Mouse (Mus musculus) hindbrain, embryonic 12.5 days (tissue): Measurements from ENCODE around the gene Oaz1. TPM values are rescaled to one million over a fixed set of nuclear protein-coding genes. Genes with fewer than 3 reads are reported as not detected.

ENCODE experiments used
- ATAC-seq: fragments of 200-750 bp; cut with Nextera tagmentation; 2 replicates; pipeline ENCODE4 v1.8.0; 2017; ENCODE audit warnings: moderate TSS enrichment; ENCODE audit not compliant: low FRiP score
- H3K27ac ChIP-seq: fragments of 300-500 bp; sonication (generic); 2 replicates; pipeline ENCODE4 v1.5.1; 2016; ENCODE audit warnings: mild to moderate bottlenecking
- H3K27me3 ChIP-seq: fragments of 300-500 bp; sonication (generic); 2 replicates; pipeline ENCODE4 v1.6.1; 2016; ENCODE audit warnings: mild to moderate bottlenecking
- H3K36me3 ChIP-seq: fragments of 300-500 bp; sonication (generic); 2 replicates; pipeline ENCODE4 v1.6.1; 2016; ENCODE audit warnings: mild to moderate bottlenecking
- H3K4me1 ChIP-seq: fragments of 300-500 bp; sonication (generic); 2 replicates; pipeline ENCODE4 v1.6.1; 2016
- H3K4me2 ChIP-seq: fragments of 300-500 bp; sonication (generic); replicated peaks from 2 replicates; pipeline ENCODE4 v1.6.1; 2016; ENCODE audit warnings: mild to moderate bottlenecking
- H3K4me3 ChIP-seq: fragments of 300-500 bp; sonication (generic); 2 replicates; pipeline ENCODE4 v1.5.1; 2016; ENCODE audit warnings: mild to moderate bottlenecking
- H3K9ac ChIP-seq: fragments of 300-500 bp; sonication (generic); 2 replicates; pipeline ENCODE4 v1.6.1; 2016; ENCODE audit warnings: mild to moderate bottlenecking, moderate library complexity
- H3K9me3 ChIP-seq: fragments of 300-500 bp; sonication (generic); replicated peaks from 2 replicates; pipeline ENCODE4 v1.6.1; 2016; ENCODE audit warnings: mild to moderate bottlenecking
- WGBS: fragments of 180-500 bp; shearing (Covaris S2); methylation state at CpG from one replicate; pipeline ENCODE4 v1.1.7; 2016; 5-methylcytosine and 5-hydroxymethylcytosine counted together
- polyA plus RNA-seq: library from polyadenylated mRNA; unstranded; fragments of >200 nt; fragmentation: Nextera tagmentation; extraction: Ambion mirVana; gene quantifications from 2 replicates; pipeline ENCODE4 v1.2.1, GENCODE M21; 2016

The Oaz1 gene
- polyA plus RNA-seq, 1 experiment from 2014 or later: 1,389 TPM

DNA sequence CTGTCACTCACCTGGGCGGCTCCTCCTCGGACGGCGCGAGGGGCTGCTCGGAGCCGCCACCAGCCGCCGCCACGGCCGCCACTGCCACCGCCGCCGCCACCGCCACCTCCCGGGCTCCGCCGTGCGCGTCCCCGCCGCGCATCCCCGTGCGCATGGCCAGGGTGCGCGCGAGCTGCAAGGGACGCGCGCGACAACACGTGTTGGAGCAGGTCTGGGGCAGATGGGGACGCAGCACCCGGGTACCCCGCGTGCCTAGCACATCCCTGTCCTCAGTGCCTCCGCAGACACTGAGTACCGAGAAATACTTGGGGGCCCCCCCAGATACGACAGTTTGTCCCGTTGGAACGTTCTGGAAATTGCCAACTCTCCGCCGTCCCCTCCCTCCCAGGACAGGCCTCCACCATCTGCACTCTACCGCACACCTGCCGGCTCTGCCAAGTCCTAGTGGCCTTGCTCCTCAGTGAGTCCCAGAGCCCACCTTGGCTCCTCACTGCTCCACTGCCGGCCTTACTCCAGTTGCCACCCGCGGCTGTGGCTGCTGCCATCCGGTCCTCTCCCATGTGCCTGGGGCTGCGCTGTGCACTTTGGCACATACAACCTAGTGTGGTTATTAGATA is 17.6 kb downstream of the Oaz1 start, which contains the start of gene Lingo3:
Lingo3 (minus strand) TSS at position 109 of the 617 bp plus-strand sequence.
- H3K27me3 ChIP-seq: peaks cover 54% of the 10 kb centered on the region
- no peak within 1 kb of the TSS for H3K27ac ChIP-seq
- H3K4me2 ChIP-seq: peak within 1 kb of the TSS; percentile 79
- no peak for ATAC-seq
- peak within 1 kb of the TSS; percentile 44 for H3K4me3 ChIP-seq
- H3K9me3 ChIP-seq: no peaks in the 10 kb centered on the region
- peaks cover 13% of the 10 kb centered on the region for H3K4me1 ChIP-seq
- peak within 1 kb of the TSS; percentile 66 for H3K9ac ChIP-seq
- no peaks in the 10 kb centered on the region for H3K36me3 ChIP-seq
- WGBS: 4% methylated on average over 51 of the region's 51 CpGs

DNA sequence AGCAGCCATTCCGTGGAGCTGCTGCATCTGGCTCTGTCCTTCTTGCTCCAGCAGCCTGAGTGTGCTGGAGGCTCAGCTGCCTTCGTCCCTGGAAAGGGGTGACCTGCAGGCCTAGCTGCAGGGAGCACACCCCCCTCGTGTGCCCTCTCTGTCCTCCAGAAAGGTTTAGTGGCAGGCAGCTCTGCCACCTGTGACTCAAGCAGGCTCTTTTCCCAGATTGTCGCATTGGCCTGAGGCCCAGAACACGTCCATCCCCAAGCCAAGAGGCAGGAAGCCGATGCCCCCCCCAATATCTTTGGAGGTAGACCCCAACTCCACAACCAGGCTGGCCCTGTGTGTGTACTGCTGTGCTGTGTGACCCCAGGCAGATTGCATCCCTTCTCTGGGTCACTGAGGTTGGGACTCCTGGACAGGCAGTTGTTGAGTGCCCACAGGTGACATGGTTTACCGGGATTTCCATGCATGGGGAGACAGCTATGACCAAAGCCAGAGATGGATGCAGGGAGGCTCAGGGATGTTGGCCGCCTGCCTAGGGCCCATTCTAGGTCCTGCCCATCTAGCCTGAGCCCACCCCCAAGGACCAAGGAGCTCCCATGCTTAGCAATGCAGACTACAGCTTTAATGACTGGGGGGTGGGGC is 18.7 kb downstream of the Oaz1 start:
- H3K9ac ChIP-seq: no peak overlapping the region
- 64% methylated on average over 8 of the region's 8 CpGs for WGBS
- no peaks in the 10 kb centered on the region for H3K9me3 ChIP-seq
- no peaks in the 10 kb centered on the region for H3K36me3 ChIP-seq
- peaks cover 54% of the 10 kb centered on the region for H3K27me3 ChIP-seq
- H3K27ac ChIP-seq: no peak overlapping the region
- no peak for ATAC-seq
- H3K4me1 ChIP-seq: peaks cover 13% of the 10 kb centered on the region
- no peak overlapping the region for H3K4me3 ChIP-seq
- no peak overlapping the region for H3K4me2 ChIP-seq

DNA sequence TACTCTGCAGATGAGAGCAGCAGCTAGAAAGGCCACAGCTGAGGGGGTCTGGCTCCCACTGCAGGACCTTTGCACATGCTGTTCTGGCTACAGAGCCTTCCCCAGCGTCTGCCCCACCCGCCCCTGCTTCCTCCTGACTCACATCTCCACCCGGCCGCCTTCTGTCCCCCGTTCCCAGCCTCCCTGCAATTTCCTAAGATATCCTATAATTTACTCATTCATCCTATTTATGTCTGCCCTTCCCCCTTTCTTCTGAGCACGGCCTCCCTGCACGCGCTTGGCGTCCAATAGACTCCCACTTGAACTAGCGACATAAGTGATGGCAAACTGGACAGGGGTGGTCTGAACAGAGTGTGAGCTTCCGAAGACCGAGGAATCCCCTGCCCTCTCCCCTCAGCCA is 19.3 kb downstream of the Oaz1 start:
- no peak for ATAC-seq
- WGBS: 80% methylated on average over 11 of the region's 12 CpGs
- H3K27me3 ChIP-seq: peaks cover 53% of the 10 kb centered on the region

GRCm38 (mm10) chr10:80848571-80848970 is 22.1 kb downstream of the Oaz1 start:
- Histone ChIP-seq H3K36me3 (peaks cover 24% of the 10 kb centered on the region), H3K27ac (no peak overlapping the region), H3K4me3 (no peak overlapping the region), H3K27me3 (peaks cover 28% of the 10 kb centered on the region), H3K4me2 (no peak overlapping the region), H3K9ac (no peak overlapping the region), H3K4me1 (peaks cover 5% of the 10 kb centered on the region), H3K9me3 (no peaks in the 10 kb centered on the region)
- ATAC-seq: no peak
- 12% methylated on average over 10 of the region's 10 CpGs for WGBS

More for the DNA sequence above, 19.3 kb downstream of the Oaz1 start:
- H3K36me3 ChIP-seq: no peaks in the 10 kb centered on the region
- H3K9ac ChIP-seq: no peak overlapping the region
- H3K4me3 ChIP-seq: no peak overlapping the region
- H3K4me1 ChIP-seq: peaks cover 13% of the 10 kb centered on the region
- no peak overlapping the region for H3K27ac ChIP-seq
- no peak overlapping the region for H3K4me2 ChIP-seq
- H3K9me3 ChIP-seq: no peaks in the 10 kb centered on the region

- Histone ChIP-seq H3K9ac (peak within 1 kb of the TSS; percentile 86), H3K36me3 (peaks cover 25% of the 10 kb centered on the region), H3K4me1 (peaks cover 40% of the 10 kb centered on the region), H3K9me3 (no peaks in the 10 kb centered on the region), H3K4me2 (peak within 1 kb of the TSS; percentile 88), H3K27ac (peak within 1 kb of the TSS; percentile 32), H3K27me3 (no peaks in the 10 kb centered on the region; the same call in 1 of the 2 replicates), H3K4me3 (peak within 1 kb of the TSS; percentile 79)
- peak; percentile 76 for ATAC-seq
- under 1% methylated on average over 79 of the region's 81 CpGs for WGBS
These were observed 28.7 kb downstream of the Oaz1 start, which contains the start of the genes Lsm7 and Sppl2b for GRCm38 (mm10) chr10:80854913-80855748. TSS of gene Lsm7 (minus strand) at chr10:80855209. TSS of gene Sppl2b (plus strand) at chr10:80855275.

- H3K4me1 ChIP-seq: peaks cover 40% of the 10 kb centered on the region
- H3K4me3 ChIP-seq: peak overlapping the region; percentile 79
- H3K4me2 ChIP-seq: peak overlapping the region; percentile 88
- WGBS: 16% methylated on average over 11 of the region's 11 CpGs
- no peak for ATAC-seq
- H3K36me3 ChIP-seq: peaks cover 25% of the 10 kb centered on the region
- no peaks in the 10 kb centered on the region for H3K9me3 ChIP-seq
- H3K9ac ChIP-seq: peak overlapping the region; percentile 86
- no peaks in the 10 kb centered on the region; the same call in 1 of the 2 replicates for H3K27me3 ChIP-seq
- no peak overlapping the region for H3K27ac ChIP-seq
These were observed 29.3 kb downstream of the Oaz1 start for GRCm38 (mm10) chr10:80855749-80856073.

DNA sequence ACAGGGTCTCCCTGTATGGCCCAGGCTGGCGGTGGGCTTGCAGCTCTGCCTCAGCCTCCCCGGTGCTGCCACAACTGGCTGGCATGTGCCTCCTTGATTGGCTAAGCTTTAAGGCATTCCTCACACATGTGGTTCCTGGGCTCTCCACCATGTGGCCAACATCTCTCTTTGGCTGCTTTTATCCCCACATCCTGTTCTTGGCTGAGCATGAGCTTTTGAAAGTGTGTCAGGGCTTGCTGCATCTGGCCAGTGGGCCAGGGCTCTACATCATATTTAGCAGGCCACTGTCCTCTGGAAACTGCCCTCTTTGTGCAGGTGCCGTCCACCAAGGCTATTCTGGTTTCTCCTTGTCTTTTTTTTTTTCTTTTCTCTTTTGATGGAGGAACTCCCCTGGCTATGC is 29.8 kb downstream of the Oaz1 start:
- WGBS: 70% methylated on average over 3 of the region's 3 CpGs
- H3K4me3 ChIP-seq: peak overlapping the region; percentile 79
- H3K9me3 ChIP-seq: no peaks in the 10 kb centered on the region
- peaks cover 40% of the 10 kb centered on the region for H3K4me1 ChIP-seq
- peak overlapping the region; percentile 88 for H3K4me2 ChIP-seq
- ATAC-seq: no peak
- no peak overlapping the region for H3K27ac ChIP-seq
- H3K27me3 ChIP-seq: no peaks in the 10 kb centered on the region; the same call in 1 of the 2 replicates
- peak overlapping the region; percentile 86 for H3K9ac ChIP-seq
- peaks cover 23% of the 10 kb centered on the region for H3K36me3 ChIP-seq

DNA sequence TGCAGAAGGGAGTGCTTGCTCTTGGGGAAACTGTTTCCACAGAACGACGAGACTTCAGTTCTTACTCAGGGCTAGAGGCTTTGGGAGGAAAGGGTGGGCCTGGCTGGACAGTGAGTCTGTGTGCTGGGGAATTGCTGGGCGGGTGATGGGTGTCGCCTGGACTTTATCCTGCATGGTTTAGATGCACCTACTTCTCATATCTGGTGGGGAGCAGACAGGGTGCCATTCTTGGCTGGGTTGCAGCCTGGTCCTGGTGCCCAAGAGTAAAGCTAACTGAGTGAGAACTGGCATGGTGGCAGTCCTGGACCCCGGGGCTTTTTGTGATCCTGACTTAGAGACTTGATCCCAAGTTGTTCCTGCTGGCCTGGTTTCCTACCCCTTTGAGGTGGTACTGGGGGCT is 30.5 kb downstream of the Oaz1 start:
- H3K9ac ChIP-seq: peak overlapping the region; percentile 28; the same call in 1 of the 2 replicates
- H3K27me3 ChIP-seq: no peaks in the 10 kb centered on the region; the same call in 1 of the 2 replicates
- H3K4me3 ChIP-seq: no peak overlapping the region
- H3K4me1 ChIP-seq: peaks cover 40% of the 10 kb centered on the region
- H3K9me3 ChIP-seq: no peaks in the 10 kb centered on the region
- peaks cover 22% of the 10 kb centered on the region for H3K36me3 ChIP-seq
- peak overlapping the region; percentile 37; the same call in 1 of the 2 replicates for H3K27ac ChIP-seq
- ATAC-seq: no peak
- peak overlapping the region; percentile 88; the same call in 1 of the 2 replicates for H3K4me2 ChIP-seq
- 75% methylated on average over 5 of the region's 5 CpGs for WGBS

- Histone ChIP-seq H3K9ac (peak overlapping the region; percentile 28; the same call in 1 of the 2 replicates), H3K9me3 (no peaks in the 10 kb centered on the region), H3K27ac (peak overlapping the region; percentile 37; the same call in 1 of the 2 replicates), H3K36me3 (peaks cover 22% of the 10 kb centered on the region), H3K4me2 (peak overlapping the region; percentile 88; the same call in 1 of the 2 replicates), H3K4me3 (no peak overlapping the region), H3K27me3 (no peaks in the 10 kb centered on the region; the same call in 1 of the 2 replicates), H3K4me1 (peaks cover 40% of the 10 kb centered on the region)
- WGBS: 42% methylated on average over 8 of the region's 8 CpGs
- no peak for ATAC-seq
These were observed 30.9 kb downstream of the Oaz1 start for GRCm38 (mm10) chr10:80857386-80857785.

GRCm38 (mm10) chr10:80857848-80858247 is 31.4 kb downstream of the Oaz1 start:
- 64% methylated on average over 3 of the region's 3 CpGs for WGBS
- no peaks in the 10 kb centered on the region for H3K9me3 ChIP-seq
- H3K4me3 ChIP-seq: no peak overlapping the region; the same call in 1 of the 2 replicates
- no peak for ATAC-seq
- no peaks in the 10 kb centered on the region; the same call in 1 of the 2 replicates for H3K27me3 ChIP-seq
- H3K9ac ChIP-seq: peak overlapping the region; percentile 28
- peak overlapping the region; percentile 37; the same call in 1 of the 2 replicates for H3K27ac ChIP-seq
- peaks cover 23% of the 10 kb centered on the region for H3K36me3 ChIP-seq
- peak overlapping the region; percentile 88; the same call in 1 of the 2 replicates for H3K4me2 ChIP-seq
- peaks cover 40% of the 10 kb centered on the region for H3K4me1 ChIP-seq

DNA sequence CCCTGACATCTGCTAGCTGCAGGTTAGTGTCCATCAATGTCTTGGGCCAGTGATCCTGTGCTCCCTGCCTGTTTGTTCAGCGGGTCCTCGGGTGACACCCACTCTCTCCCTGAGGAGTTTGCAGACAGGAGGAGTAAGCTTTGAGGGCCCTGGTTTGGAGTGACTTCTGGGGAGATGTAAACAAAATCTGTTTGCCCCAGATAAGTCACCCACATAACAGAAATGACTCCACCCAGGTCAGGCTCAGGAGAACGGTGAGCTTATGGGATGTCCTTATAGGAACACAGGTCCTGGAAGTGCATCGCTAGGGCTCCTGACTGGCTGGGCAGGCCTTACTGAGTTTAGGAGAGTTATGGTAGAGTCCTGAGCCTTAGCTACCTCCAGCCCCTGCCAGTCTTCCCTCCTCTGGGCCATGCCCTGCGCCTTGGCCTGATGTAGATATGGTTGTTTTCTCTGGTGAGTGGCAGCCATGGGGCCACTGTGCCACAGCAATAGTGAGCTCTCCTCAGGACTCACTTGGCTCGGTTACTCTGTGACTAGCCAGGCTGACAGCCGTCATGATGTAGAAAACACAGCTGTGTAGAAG is 32.0 kb downstream of the Oaz1 start:
- no peak overlapping the region for H3K4me3 ChIP-seq
- no peaks in the 10 kb centered on the region for H3K9me3 ChIP-seq
- peaks cover 40% of the 10 kb centered on the region for H3K4me1 ChIP-seq
- peak overlapping the region; percentile 28 for H3K9ac ChIP-seq
- H3K4me2 ChIP-seq: 0 out of 2 replicates have a peak overlapping the region, but pooled peaks have one; percentile 88
- 83% methylated on average over 7 of the region's 7 CpGs for WGBS
- H3K36me3 ChIP-seq: peaks cover 24% of the 10 kb centered on the region
- no peak for ATAC-seq
- H3K27ac ChIP-seq: no peak overlapping the region
- no peaks in the 10 kb centered on the region; the same call in 1 of the 2 replicates for H3K27me3 ChIP-seq
